Mouse (Mus musculus) mouse embryonic stem cell (cell line): ENCODE measurements around the gene Zfyve19.

ENCODE experiments used
- in situ Hi-C, 2 experiments: fragments of 300-500 bp; cut with MboI; formaldehyde crosslinking; loops; 1 replicate in 1 of 2; 3 replicates in 1 of 2; pipeline ENCODE4 v1.14.3; 2019 to 2020; ENCODE audit warnings: low sequenced_read_pairs in 2 of 2, low pct_unique_long_range_greater_than_20kb in 1 of 2, mixed read lengths in 1 of 2; ENCODE audit not compliant: unreplicated experiment in 1 of 2

Zfyve19 gene

DNA sequence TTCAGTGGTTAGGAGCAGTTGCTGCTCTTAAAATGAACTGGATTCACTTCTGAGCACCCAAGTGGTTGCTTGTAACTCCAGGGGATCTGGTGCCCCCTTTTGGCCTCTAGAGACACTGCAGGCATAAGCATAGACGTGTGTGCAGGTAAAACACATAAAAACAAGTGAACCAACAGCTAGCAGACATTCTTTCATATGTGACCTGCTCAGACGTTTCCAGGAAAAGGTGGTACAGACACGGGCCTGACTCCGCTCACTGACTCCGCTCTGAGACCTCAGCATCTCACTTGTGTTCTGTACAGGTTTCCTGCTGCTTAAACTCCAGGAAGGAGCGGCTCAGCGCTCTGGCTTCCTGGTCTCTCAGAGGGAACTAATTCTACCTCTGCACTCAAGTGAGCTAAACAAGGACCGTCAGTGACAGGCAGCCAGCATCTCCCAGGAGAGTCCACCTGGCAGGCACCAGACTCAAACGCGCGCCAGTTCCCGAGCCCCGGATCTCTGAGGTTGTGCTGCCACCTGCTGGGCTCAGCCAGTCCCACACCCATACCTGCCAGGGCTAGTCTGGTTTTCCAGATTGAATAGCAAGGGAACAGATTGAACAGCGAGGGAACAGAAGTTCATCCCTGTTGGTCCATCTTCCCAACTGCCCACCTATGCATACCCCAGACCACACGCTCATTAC lies 19.2 kb upstream of the Zfyve19 start:
- in situ Hi-C loops, result no loop called here

DNA sequence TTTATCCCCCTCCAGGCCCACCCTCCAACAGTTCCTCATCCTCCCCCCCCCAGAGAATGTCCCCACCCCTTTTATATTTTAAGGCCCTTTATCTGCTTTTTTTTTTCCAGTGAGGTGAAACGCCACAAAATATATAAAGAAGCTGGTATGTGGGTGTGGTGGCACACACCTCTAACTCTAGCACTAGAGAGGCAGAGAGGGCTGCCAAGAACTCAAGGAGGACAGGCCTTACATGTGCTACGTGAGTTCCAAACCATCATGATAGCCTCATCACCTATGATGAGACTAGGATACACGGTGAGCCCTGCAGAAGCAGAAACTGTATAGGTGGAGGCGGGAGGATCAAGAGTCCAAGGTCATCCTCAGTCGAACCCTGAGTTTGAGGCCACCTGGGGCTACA lies 17.4 kb upstream of the Zfyve19 start:
- in situ Hi-C loops, result no loop called here

DNA sequence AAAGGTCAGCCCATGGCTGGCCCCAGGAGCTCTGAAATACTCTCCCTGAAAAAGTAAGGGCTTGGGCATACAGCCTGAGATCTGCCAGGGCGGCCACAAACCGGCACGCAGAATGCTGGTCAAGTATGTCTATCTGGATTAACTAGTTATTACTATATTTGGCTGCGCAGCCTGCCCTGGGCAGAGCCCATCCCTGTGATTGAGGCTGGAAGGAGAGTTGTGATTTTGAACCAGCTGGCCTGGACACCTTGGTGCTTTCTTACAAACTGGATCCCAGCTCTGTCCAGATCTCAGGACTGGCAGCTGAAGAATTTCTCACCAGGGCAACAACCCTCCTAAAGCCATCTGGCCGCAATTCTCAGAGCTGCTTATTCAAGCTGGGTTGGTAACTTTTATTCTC lies 14.3 kb upstream of the Zfyve19 start:
- in situ Hi-C loops, result no loop called here

DNA sequence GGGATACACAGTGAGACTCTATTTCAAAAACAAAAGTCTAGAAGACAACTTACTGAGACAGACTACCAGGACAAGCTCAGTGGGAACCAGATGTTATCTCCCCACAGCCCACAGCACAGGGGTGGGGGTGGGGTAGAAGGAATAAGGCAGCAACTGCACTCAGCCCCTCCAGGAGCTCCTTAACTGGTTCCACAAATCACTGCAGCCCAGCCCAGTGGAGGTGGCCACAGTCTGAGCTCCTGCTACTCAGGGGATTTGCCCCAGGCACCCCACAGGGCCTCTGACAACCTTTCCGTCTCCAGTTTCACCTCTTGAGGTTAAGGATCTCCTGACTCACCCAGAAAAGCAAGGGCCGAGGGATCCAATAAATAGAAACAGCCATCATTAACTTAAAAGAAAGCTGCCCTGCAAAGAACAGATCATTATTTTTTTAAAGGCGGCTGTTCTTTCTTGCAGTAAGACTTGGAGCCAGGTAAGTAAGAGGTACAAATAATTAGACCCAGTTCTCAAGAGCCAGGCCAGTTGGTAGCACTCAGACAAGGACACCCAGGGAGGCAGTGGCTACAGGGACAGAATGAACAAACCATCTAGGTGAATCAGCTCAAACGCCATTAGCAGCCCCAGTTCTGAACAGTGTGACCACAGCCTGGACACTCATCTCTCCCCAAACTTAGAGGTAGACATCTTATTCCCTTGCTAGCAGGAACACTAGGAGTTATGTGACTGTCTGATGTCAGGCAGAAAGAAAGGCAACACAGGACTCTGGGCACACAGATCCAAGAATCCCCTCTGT lies 11.9 kb upstream of the Zfyve19 start:
- in situ Hi-C loops, result no loop called here

DNA sequence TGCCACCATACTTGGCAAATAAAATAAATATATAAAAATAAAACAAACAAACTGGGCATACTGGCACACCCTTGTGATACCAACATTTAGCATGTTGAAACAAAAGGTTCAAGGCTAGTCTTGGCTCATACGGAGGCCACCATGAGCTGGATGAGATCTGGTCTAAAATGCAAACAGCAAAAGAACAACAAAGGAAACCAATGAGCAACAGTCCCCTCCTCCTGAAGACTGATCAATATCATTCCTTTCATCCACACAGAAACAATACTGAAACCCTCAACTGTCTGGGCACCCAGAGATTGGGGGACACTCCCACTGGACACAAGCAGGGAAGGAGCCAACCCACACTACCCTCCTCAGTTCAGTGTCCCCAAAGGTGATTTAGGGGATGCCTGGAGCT lies 10.9 kb upstream of the Zfyve19 start:
- in situ Hi-C loops, result no loop called here

DNA sequence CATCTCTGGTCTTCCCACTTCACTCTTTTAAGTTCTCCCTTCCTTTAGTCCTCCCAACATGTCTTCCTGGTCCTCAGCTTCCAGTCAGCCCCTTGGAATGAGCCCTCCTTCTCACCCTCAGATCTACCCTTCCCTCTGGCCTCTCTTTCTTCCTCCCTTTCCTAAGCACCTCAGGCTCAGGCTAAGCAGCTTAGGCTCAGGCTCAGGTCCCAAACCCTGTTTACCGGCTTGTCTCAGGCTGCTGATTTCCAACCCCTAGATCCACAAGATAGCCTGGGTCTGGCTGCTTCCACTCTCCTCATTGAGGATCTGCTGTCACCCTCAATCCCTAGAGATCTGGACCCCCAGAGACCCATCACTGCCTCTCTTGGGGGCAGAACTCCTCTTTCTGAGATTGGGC lies 10.4 kb upstream of the Zfyve19 start:
- in situ Hi-C loops, result no loop called here

DNA sequence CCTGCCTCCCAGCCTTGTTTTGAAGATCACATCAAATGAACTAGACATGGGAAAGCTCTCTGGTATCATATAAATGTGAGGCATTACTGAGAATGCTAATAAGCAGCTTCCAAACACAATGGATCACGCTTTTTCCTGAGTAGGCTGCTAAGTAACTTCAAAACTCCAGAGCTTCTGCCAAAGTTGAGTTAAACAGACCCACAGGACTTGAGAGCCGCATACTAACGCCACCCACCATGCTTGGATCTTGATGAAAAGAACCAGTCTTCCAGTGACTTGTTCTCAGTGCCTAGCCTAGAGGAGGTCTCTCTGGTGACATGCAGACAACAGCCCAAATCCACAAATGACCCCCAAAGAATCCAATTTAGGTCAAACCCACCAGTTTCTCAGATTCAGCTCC lies 9.5 kb upstream of the Zfyve19 start:
- in situ Hi-C loops, result no loop called here

DNA sequence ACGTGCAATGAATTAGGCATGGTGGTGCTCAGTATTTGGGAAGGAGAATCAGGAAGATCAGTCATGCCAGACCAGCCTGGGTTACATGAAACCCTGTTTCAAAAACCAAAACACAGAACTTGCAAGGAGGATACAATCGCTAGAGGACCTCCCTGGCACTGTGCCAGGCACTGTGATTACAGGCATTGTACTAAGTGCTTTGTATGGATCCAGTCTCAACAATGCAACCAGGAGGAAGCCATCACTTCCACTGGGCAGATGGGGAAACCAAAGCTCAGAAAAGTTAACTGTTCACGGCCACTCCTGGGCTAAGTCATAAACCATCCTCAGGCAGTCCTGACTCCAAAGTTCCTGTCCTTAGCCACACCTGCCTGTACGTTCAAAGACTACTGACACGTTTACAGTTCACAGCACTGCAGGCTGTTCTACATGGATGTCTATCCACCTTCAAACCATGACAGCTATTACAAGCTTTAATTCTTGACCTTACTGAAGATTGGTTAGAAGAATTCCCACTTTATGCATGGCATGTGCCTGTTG lies 5.4 kb upstream of the Zfyve19 start:
- in situ Hi-C loops, result no loop called here

DNA sequence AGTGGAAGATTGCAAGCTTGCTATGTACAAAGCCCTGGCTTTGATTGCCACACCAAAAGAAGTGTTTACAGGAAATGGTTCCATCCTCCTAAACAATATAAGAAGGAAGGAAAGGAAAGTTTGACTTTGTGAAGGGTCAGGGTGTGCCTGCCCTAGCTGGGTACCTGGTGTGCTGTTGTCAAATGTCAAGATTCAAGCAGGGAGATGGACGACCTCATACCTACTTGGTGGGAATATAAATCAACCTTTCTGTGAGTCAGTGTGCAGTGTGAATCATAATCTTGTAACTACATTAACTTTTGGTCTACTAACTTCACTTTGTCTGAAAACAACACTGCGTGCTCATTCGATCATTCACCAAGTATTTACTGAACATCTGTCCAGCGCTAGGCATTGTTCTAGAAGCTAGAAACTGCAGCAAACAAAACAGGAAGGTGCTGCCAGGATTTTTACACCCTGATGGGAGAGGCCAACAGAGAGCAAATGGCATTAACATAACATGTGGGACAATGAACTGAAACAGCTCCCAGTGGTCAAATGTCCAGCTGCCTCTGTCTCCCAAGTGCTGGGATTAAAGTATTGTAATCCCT lies 4.5 kb upstream of the Zfyve19 start:
- in situ Hi-C loops, result no loop called here

DNA sequence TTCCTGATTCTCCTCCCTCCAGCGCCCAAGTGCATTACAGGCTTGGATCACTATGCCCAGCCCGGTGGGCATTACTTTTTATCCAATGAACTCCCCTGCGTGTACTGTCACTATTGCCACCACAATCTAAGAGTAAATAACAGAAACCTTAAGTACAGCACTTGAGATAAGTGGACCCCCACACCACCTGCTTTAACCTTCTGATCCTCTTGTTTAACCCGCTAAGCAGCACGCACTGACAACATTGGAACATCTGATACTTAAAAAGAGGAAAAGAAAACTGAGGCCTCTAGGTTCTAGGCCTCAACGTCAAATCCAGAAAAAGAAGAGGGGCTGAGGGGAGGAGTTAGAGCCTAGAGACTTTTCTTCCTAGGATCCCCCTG lies 465 bp upstream of the Zfyve19 start:
- in situ Hi-C loops, result no loop called here

DNA sequence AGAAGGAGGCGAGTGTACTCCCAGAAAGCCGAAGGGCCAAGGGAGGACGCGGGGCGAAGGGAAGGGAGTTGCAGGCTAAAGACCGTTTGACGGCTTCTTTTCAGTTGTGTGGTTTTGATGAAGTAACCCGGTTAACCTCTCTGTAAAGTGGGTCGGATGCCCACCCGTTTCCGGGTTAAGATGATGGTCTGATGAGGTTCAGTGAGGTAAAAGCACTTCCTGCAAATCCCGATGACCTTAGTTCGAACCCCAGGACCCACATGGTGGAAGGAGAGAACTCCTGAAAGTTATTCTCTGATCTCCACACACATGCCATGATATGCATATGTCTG lies 725 bp downstream of the Zfyve19 start:
- in situ Hi-C loops, result no loop called here

DNA sequence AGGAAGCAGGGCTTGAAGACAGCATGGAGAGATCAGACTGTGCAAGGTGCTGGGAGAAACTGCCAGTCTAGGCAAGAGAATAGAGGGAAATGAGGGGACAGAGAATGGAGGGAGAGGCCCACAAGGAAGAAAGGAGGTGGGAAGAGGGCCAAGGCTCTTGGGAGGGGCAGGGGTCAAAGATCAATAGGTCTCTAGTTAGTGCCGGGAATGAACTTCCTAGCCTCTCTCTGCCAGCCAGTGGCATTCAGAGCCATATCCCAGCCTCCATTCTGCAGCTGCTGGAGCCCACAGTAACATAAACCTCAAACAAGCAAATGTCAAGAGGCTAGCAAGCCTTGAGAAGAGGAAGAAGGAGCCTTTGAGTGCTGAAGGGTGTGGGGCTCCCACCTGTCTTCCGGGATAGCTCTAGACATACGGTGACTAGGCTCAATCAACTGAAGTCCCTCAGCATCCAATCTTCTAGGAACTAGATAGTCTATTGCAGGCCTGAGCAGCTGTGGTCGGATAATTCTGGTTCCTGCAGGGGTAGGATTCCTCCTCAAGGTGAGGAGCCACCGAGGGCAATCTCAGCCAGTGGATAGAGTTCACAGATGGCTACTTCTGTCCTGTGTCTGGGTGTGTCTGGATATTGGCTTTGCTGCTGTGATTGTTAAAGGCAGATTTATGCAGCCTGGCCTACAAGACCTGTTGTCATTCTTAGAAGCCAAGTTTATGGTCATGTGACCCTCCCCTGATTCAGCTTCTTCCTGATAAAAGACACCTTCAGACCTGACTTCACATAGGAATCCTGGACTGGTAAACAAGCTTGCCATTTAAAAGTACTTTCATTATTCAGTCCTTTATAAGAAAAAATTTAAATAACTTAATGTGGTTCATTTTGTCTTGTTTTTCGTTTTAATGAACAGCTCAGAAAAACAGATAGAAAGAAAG lies 21.6 kb downstream of the Zfyve19 start, which contains the start of gene Ppp1r14d:
Ppp1r14d (minus strand) TSS at position 132 of the 930 bp plus-strand sequence.
- in situ Hi-C loops, result no loop called here

DNA sequence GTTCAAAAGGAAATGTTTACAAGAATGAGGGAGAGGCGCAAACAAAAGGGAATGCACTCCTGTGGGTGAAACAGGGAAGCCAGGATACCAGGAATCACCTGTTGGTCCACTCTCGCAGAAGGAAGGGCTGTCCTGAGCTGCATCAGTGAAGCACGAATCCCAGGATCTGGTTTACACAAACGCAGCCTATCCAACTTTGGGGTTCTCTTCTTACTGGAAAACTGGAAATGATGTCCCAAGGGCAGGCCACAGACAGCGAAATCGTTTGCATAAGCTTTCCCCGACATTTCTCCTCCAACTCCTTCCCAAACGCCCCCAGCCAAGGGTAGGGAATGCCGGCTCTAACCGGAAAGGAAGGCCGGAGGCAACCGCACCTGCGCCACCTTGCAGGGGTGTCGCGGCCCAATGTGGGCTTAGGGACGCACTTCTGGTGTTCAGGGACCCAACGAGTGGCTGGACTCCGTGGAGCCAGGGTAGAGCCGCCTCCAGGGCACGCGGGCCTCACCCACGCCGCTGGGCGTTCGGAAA lies 28.3 kb downstream of the Zfyve19 start:
- in situ Hi-C loops, result no loop called here

DNA sequence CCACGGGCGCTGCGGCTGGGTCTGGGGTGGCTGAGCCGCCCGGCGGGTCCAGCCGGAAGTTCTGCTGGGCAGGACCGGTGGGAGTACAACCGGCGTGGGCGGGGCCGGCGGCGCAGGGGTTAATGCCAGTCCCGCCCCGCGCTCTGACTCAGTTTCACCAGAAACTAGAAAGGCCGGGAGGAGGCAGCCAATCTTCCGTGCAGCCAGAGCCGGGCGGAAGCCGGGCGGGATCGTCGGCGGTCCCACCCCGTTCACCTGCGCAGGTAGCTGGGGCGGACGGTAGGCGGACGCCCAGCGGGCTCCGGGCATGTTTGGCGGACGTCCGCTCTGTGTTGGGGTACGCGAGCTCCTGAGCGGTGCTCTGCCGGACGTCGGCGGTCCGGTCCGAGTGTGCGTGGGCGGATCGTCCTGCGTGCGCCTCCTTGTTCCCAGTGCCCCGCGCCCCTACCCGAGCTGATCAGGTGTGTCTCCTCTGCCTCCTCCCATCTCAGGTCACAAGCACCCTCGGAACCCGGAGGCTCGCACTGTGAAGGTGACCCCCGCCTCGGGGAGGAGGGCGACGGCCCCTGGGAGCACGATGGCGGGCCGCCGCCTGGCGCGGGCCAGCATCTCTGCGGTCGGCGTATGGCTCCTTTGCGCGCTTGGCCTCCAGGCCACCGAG lies 28.9 kb downstream of the Zfyve19 start, which contains the start of gene Spint1:
Spint1 (plus strand) TSS at position 153 of the 661 bp plus-strand sequence.
- in situ Hi-C loops, result no loop called here

DNA sequence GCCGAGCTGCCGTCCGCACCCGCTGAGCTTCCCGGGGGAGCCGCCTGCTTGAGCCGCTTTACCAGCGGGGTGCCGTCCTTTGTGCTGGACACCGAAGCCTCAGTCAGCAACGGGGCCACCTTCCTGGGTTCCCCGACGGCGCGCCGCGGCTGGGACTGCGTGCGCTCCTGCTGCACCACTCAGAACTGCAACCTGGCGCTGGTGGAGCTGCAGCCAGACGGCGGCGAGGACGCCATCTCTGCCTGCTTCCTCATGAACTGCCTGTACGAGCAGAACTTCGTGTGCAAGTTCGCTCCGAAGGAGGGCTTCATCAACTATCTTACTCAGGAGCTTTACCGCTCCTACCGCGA lies 29.4 kb downstream of the Zfyve19 start:
- in situ Hi-C loops, result no loop called here

DNA sequence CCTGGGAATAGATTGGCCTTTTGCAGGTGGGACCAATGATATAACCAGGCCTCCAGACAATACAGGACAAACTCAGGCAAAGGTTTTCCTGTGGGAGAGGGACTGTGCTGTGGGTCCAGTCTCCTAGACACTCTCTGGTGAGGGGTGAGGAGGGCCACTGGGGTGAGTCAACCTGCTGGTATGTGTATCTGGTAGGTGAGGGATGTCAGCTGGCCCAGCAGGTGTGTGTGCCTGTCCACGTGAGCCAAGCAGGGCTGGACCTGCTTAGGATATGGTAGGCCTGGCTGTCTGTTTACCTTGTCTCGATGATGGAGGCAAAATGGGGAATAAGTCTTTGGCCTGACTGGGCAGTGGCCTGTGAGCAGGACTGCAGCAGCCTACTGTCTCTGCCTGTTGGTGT lies 30.3 kb downstream of the Zfyve19 start:
- in situ Hi-C loops, result no loop called here

DNA sequence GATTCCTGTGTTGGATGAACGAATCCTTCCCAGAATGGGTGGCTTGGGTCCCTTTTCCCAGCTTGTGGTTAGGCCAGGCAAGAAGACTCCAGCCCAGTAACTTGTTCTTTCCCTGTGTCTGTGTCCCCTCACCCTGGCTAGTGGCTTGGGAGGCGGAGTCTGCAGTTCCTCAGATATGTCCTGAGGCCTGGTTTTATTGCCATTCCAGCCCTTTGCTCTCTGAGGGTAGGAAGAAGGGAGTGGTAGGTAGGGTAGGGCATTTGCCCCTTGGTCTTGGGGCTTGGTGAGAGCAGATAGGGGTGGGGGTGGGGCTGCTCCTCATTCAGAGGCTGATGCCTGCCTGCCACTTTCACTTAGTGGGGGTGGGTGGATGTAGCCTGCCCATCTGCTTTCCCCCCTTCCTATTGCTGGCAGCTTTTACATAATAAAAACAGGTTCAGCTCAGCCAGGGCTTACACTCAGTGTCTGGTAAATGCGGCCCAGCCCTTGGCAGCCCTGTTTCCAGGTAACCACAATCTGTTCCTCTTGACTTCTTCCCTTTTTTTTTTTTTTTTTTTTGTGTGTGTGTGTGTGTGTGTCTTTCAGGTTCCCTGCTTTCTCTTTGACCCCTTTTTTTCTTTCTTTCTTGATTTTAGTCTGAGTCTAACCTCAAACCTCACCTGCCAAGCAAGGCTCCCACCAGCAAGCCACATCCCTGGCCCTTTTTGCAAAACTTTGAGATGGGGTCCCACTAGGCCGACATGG lies 31.8 kb downstream of the Zfyve19 start:
- in situ Hi-C loops, result no loop called here
